Mouse (Mus musculus): ENCODE data around the gene Scrg1. TPM values are rescaled to one million over a fixed set of nuclear protein-coding genes. Genes with fewer than 3 reads are reported as not detected.
A peak's percentile ranks its signal among the peaks of the same experiment; 100 is the strongest.
"Not testable (repeated sequence)": the region's sequence is repeated elsewhere in the genome, so short reads cannot be mapped to it uniquely, and the experiment has no call there.

Scrg1 gene
- polyA plus RNA-seq, 1 experiment: not detected

- no peak overlapping the region for H3K4me3 ChIP-seq (ENCODE audit: insufficient read depth, low read depth, low read length)
- no peaks in the 10 kb centered on the region for H3K4me1 ChIP-seq (ENCODE audit: control insufficient read depth, insufficient read depth, insufficient read length, low read length)
- no peak overlapping the region for H3K27ac ChIP-seq (replicated peaks; ENCODE audit: low read depth, low read length)
These were observed 24.9 kb downstream of the Scrg1 start for GRCm38 (mm10) chr8:57480606-57481005.

DNA sequence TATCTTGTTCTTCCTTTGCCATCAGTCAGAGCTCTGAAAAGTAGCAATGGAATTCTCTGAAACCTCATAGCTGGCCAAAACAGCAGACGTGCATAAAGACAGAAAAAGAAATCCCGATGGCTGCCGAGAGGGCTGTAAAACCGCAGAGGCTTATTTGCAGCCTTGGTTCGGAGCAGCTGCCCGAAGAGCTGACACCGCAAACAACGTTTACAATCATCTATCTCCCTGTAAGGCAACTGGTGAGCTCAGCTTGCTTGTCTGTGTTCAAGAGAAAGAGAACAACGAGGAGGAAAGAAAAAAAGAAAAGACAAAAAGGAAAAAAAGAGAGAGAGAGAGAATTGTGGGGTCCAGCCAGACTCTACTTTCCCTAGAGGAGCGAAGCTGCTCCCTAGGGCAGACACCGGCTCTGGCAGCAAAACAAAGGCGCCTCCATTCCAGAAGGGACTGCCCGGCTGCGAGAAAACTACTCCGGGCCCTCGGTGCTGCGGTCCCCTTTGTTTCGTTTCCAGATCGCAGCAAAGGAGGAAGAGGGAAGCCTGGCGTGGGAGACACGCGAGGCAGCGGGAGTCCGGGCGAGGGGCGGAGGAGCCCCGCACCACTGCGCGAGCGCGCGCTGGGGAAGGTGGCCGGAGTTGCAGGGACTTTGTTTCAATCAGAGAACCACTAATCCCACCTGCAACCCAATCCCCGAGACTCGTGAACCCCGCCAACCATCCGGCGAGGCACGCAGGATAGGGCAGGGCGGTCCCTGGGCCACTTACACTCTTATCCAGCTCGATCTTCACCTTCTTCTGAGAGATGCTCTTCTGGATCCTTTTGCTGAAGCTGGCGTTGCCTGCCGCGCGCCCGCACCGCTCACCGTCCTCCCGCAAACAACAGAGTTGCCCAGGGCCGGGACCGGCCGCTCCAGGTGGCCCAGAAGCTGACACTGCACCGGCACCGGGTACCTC, 31.0 kb downstream of the Scrg1 start:
- Histone ChIP-seq H3K27ac (replicated peaks; ENCODE audit: low read depth, low read length) (peak overlapping the region; percentile 33; the same call in 1 of the 2 replicates), H3K4me1 (ENCODE audit: control insufficient read depth, insufficient read depth, insufficient read length, low read length) (no peaks in the 10 kb centered on the region), H3K4me3 (ENCODE audit: insufficient read depth, low read depth, low read length) (peak overlapping the region; percentile 99)

GRCm38 (mm10) chr8:57487441-57488155, 31.9 kb downstream of the Scrg1 start, which contains the start of gene Sap30:
Gene Sap30 (minus strand): TSS chr8:57487860.
- Histone ChIP-seq H3K4me3 (ENCODE audit: insufficient read depth, low read depth, low read length) (peak within 1 kb of the TSS; percentile 99), H3K27ac (replicated peaks; ENCODE audit: low read depth, low read length) (peak within 1 kb of the TSS; percentile 68), H3K4me1 (ENCODE audit: control insufficient read depth, insufficient read depth, insufficient read length, low read length) (no peaks in the 10 kb centered on the region)

- Histone ChIP-seq H3K4me1 (ENCODE audit: control insufficient read depth, insufficient read depth, insufficient read length, low read length) (no peaks in the 10 kb centered on the region), H3K4me3 (ENCODE audit: insufficient read depth, low read depth, low read length) (peak overlapping the region; percentile 99), H3K27ac (replicated peaks; ENCODE audit: low read depth, low read length) (peak overlapping the region; percentile 68)
These were observed 32.6 kb downstream of the Scrg1 start for GRCm38 (mm10) chr8:57488312-57488765.

DNA sequence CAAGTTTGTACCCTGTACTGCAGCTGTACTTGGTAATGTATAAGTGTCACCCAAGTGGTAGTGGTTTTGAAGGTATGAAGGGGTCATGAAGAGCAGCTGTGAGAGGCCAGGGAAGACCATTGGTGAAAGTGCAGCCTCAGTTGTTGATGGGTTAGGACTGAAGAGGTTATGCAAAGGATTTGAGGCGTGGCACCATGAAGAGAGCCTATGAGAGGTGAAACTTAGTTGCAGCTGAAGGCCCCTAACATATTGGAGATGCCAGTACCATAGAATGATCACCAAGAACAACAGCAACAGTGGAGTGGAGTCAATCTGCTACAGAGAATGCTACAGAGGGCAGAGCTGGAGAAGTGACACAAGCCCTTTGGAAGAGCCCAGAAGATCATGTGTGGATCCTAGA, 33.6 kb downstream of the Scrg1 start:
- H3K27ac ChIP-seq (replicated peaks; ENCODE audit: low read depth, low read length): no peak overlapping the region
- H3K4me3 ChIP-seq (ENCODE audit: insufficient read depth, low read depth, low read length): no peak overlapping the region
- H3K4me1 ChIP-seq (ENCODE audit: control insufficient read depth, insufficient read depth, insufficient read length, low read length): no peaks in the 10 kb centered on the region

GRCm38 (mm10) chr8:57489896-57490295, 34.2 kb downstream of the Scrg1 start:
- H3K27ac ChIP-seq (replicated peaks; ENCODE audit: low read depth, low read length): no peak overlapping the region
- H3K4me3 ChIP-seq (ENCODE audit: insufficient read depth, low read depth, low read length): no peak overlapping the region
- no peaks in the 10 kb centered on the region for H3K4me1 ChIP-seq (ENCODE audit: control insufficient read depth, insufficient read depth, insufficient read length, low read length)

GRCm38 (mm10) chr8:57491873-57492272, 36.1 kb downstream of the Scrg1 start:
- no peak overlapping the region for H3K4me3 ChIP-seq (ENCODE audit: insufficient read depth, low read depth, low read length)
- H3K4me1 ChIP-seq (ENCODE audit: control insufficient read depth, insufficient read depth, insufficient read length, low read length): no peaks in the 10 kb centered on the region
- no peak overlapping the region for H3K27ac ChIP-seq (replicated peaks; ENCODE audit: low read depth, low read length)

- H3K4me3 ChIP-seq (ENCODE audit: insufficient read depth, low read depth, low read length): no peak overlapping the region
- H3K27ac ChIP-seq (replicated peaks; ENCODE audit: low read depth, low read length): no peak overlapping the region
These were observed 42.7 kb downstream of the Scrg1 start for GRCm38 (mm10) chr8:57498494-57498846.

DNA sequence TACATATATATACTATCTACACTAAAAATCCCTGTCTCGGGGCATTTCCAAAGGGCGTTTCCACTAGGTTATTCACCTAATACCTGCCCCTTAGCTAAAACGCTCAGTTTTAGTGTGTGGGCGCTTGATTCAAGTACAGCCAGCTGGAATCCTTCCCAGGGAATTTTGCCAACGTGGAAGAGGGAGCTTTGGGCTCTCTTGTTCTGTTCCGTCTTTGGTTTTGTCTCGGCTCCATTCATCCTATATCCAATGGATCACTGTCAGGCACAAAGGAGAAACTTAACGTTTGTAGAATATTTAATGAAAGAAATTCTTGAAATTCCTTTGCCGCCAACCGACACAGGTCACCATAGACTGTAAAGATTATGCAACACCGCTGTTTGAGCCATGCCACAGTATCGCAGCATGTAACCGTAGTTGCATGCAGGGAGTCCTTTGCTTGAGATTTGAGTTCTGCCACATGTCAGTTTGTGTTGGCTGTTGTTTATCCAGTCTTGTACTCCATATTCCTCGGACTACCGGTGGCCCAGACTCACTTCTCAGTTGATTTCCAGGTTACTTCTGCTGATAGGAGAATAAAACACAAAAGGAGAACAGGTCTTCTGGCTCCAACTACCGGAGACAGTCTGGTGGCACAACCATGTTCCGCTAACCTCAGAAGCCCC, 43.3 kb downstream of the Scrg1 start:
- Histone ChIP-seq H3K4me3 (ENCODE audit: insufficient read depth, low read depth, low read length) (peak overlapping the region; percentile 35), H3K4me1 (ENCODE audit: control insufficient read depth, insufficient read depth, insufficient read length, low read length) (no peaks in the 10 kb centered on the region), H3K27ac (replicated peaks; ENCODE audit: low read depth, low read length) (no peak overlapping the region)

More at GRCm38 (mm10) chr8:57498494-57498846, 42.7 kb downstream of the Scrg1 start:
- no peaks in the 10 kb centered on the region for H3K4me1 ChIP-seq (ENCODE audit: control insufficient read depth, insufficient read depth, insufficient read length, low read length)

DNA sequence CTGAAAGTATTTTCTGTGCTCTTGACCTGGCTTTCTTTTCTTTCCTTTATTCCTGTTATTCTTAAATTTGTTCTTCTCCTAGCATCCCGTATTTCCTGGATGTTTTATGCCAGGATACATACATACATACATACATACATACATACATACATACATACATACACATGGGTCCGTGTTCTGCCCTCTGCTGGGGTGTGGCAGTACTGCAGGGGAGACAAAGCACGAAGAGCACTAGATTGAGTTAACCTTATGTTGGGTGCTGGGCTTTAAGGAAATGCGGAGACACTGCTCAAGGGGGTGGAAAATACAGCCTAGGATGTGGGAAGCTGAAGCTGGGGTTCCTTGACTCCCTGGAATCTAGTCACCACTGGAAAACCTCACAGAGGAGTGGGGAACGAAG, 47.9 kb downstream of the Scrg1 start:
- Histone ChIP-seq H3K4me1 (ENCODE audit: control insufficient read depth, insufficient read depth, insufficient read length, low read length) (0 out of 2 replicates have a peak, but pooled peaks cover 3% of the 10 kb centered on the region), H3K27ac (replicated peaks; ENCODE audit: low read depth, low read length) (no peak overlapping the region), H3K4me3 (ENCODE audit: insufficient read depth, low read depth, low read length) (no peak overlapping the region)

DNA sequence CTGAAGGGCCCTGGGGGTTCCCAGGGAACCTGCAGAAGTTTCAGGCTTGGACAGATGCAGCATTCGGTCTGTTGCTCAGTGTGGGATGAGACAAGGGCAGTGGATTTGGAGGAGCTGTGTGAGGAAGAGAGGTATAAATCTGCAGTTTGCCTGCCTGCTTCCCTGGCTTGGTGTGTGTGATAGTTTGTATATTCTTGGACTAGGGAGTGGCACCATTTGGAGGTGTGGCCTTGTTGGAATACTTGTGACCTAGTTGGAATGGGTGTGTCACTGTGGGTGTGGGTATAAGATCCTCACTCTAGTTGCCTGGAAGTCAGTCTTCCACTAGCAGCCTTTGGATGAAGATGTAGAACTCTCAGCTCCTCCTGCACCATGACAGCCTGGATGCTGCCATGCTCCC, 49.8 kb downstream of the Scrg1 start:
- H3K4me3 ChIP-seq (ENCODE audit: insufficient read depth, low read depth, low read length); H3K4me1 ChIP-seq (ENCODE audit: control insufficient read depth, insufficient read depth, insufficient read length, low read length); H3K27ac ChIP-seq (replicated peaks; ENCODE audit: low read depth, low read length): not testable (repeated sequence)

- Histone ChIP-seq H3K4me1 (ENCODE audit: control insufficient read depth, insufficient read depth, insufficient read length, low read length) (0 out of 2 replicates have a peak, but pooled peaks cover 3% of the 10 kb centered on the region), H3K27ac (replicated peaks; ENCODE audit: low read depth, low read length) (no peak overlapping the region), H3K4me3 (ENCODE audit: insufficient read depth, low read depth, low read length) (no peak overlapping the region)
These were observed 51.9 kb downstream of the Scrg1 start for GRCm38 (mm10) chr8:57507556-57508063.

- Histone ChIP-seq H3K27ac (replicated peaks; ENCODE audit: low read depth, low read length) (0 out of 2 replicates have a peak overlapping the region, but pooled peaks have one; percentile 12), H3K4me3 (ENCODE audit: insufficient read depth, low read depth, low read length) (no peak overlapping the region)
These were observed 52.9 kb downstream of the Scrg1 start for GRCm38 (mm10) chr8:57508657-57509056.

DNA sequence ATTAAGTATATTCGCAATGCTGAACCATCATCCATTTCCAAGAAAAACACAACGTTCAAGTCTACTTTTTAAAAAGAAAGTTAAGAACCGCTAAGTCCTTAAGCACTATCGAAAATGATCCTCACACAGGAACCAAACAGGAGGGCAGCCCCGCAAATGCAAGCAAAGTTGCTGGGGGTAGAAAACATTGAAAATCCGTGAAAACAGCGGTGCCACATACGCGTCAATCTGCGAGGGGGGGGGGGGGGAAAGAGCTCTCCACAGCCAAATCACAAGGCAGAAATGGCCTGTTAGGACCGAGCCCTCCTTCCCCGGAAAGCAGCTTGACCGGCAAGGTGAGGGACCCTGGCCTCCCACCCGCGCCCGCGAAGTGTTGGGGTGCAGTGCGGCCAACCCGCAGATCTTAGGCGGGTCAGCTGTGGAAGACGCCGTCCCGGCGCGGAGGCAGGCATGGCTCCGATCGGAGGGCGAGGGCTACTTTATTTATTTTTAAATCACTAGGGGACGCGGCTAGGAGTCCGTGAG, 55.1 kb downstream of the Scrg1 start:
- Histone ChIP-seq H3K4me3 (ENCODE audit: insufficient read depth, low read depth, low read length) (peak overlapping the region; percentile 77), H3K4me1 (ENCODE audit: control insufficient read depth, insufficient read depth, insufficient read length, low read length) (0 out of 2 replicates have a peak, but pooled peaks cover 3% of the 10 kb centered on the region), H3K27ac (replicated peaks; ENCODE audit: low read depth, low read length) (no peak overlapping the region)

More at GRCm38 (mm10) chr8:57508657-57509056, 52.9 kb downstream of the Scrg1 start:
- H3K4me1 ChIP-seq (ENCODE audit: control insufficient read depth, insufficient read depth, insufficient read length, low read length): 0 out of 2 replicates have a peak, but pooled peaks cover 3% of the 10 kb centered on the region
